Mouse (Mus musculus) liver, adult 2 months (tissue): ENCODE data around the gene Cd82.

Experiments
- CTCF ChIP-seq: fragments of 200-500 bp; IDR thresholded peaks from 2 replicates; pipeline ENCODE4 v1.5.1; 2011; ENCODE audit warnings: low read depth, low read length, control low read depth
- POLR2A ChIP-seq: fragments of 200-500 bp; IDR thresholded peaks from 2 replicates; pipeline ENCODE4 v1.6.1; 2011; ENCODE audit warnings: low read length, control low read depth; ENCODE audit not compliant: insufficient read depth; ENCODE audit errors: extremely low read depth

GRCm38 (mm10) chr2:93469118-93469517 lies 6.2 kb upstream of the Cd82 start:
- no peak for TF ChIP-seq POLR2A
- peak; percentile 54 for TF ChIP-seq CTCF
